Mouse (Mus musculus): ENCODE data around the gene Ppp1r8. TPM values are rescaled to one million over a fixed set of nuclear protein-coding genes. Genes with fewer than 3 reads are reported as not detected.

The Ppp1r8 gene
- polyA plus RNA-seq, 1 experiment from 2014 or later = 120 TPM

DNA sequence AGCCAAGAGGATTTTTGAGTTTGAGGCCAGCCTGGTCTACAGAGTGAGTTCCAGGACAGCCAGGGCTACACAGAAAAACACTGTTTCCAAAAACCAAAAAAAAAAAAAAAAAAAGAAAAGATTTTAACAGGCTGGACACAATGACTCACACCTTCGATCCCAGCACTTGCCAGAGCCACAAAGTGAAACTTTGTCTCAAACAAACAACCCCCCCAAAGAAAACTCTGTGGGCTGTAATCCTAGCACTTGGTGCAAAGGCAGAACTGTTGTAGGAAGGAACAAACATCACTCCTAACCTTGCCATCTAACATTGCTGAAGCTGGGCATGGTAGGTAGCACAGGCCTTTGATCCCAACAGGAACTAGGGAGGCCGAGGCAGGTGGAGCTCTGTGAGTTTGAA lies 21.9 kb upstream of the Ppp1r8 start:
- no peak overlapping the region for H3K4me2 ChIP-seq (ENCODE audit: low read length)
- 90% methylated on average over 2 of the region's 2 CpGs for WGBS
- ATAC-seq (no peak), DNase-seq (ENCODE audit: low spot score) (no peak)
- no peak overlapping the region for H3K27ac ChIP-seq (ENCODE audit: low read depth, low read length)
- H3K9ac ChIP-seq (ENCODE audit: low read length) = no peak overlapping the region
- H3K9me3 ChIP-seq (replicated peaks; ENCODE audit: control insufficient read depth, low read length) = no peaks in the 10 kb centered on the region
- H3K4me1 ChIP-seq (ENCODE audit: control insufficient read depth, insufficient read depth, low read length) = no peaks in the 10 kb centered on the region
- H3K27me3 ChIP-seq (replicated peaks; ENCODE audit: control insufficient read depth, insufficient read depth, low read length) = no peaks in the 10 kb centered on the region
- peaks cover 85% of the 10 kb centered on the region for H3K36me3 ChIP-seq (ENCODE audit: control insufficient read depth, insufficient read depth, low read length)
- H3K4me3 ChIP-seq (ENCODE audit: low read depth, low read length) = no peak overlapping the region

DNA sequence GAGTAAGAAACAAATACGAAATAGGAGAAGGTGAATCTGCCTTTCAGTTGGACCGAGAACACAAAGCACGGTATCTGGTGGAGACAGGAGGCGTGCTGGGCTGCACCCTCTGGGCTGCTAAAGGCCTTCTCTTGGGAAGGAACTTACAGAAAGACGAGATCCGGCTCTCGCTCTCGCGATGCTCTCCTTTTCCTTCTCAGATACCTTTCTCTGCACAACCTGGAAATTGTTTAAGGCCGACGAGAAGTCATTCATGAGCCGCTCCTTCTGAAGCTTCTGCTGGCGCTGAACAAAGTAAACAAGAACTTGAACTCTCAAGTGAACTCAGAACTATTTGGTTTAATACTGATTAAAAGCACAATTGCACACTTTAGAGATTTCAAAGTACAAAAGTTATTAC lies 20.0 kb upstream of the Ppp1r8 start:
- Histone ChIP-seq H3K27ac (ENCODE audit: low read depth, low read length) (no peak overlapping the region), H3K36me3 (ENCODE audit: control insufficient read depth, insufficient read depth, low read length) (peaks cover 82% of the 10 kb centered on the region), H3K27me3 (replicated peaks; ENCODE audit: control insufficient read depth, insufficient read depth, low read length) (no peaks in the 10 kb centered on the region), H3K4me2 (ENCODE audit: low read length) (no peak overlapping the region), H3K4me1 (ENCODE audit: control insufficient read depth, insufficient read depth, low read length) (no peaks in the 10 kb centered on the region), H3K4me3 (ENCODE audit: low read depth, low read length) (no peak overlapping the region), H3K9ac (ENCODE audit: low read length) (no peak overlapping the region), H3K9me3 (replicated peaks; ENCODE audit: control insufficient read depth, low read length) (no peaks in the 10 kb centered on the region)
- 92% methylated on average over 13 of the region's 13 CpGs for WGBS
- ATAC-seq (no peak), DNase-seq (ENCODE audit: low spot score) (no peak)

DNA sequence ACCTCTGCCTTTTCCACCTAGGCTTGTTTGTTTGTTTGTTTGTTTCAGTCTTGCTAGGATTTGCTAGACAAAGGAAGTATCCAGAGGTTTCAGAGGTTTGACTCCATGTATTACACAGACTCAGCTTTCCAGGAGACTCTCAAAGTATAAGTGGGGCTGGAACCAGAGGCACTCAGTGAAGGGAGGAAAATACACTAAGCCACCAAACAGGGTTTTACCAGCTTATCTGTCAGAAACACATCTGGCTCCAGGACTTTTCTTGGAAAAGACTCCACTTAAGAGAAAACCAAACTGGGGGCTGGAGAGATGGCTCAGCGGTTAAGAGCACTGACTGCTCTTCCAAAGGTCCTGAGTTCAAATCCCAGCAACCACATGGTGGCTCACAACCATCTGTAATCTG lies 17.9 kb upstream of the Ppp1r8 start:
- 93% methylated on average over 1 of the region's 1 CpGs for WGBS

DNA sequence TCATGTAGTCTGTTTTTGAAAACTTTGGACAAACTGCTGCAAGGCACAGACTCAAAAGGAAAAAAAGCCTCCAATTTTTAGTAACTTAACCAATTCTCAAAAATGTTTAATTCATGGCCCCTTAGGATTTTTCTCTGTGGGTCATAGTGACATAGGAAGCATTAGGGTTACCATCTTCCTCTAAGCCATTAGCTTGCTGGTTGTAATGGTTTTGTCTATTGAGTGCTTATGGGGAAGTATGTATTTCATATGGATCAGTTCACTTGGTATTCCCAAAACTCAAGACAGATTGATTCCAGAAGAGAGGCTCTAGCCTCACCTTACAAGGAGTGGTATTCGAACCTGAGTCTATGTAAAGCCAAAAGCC lies 719 bp upstream of the Ppp1r8 start:
- H3K9ac ChIP-seq (ENCODE audit: low read length) = peak overlapping the region; percentile 94; the same call in 1 of the 2 replicates
- DNase-seq (ENCODE audit: low spot score) (no peak), ATAC-seq (no peak)
- H3K27ac ChIP-seq (ENCODE audit: low read depth, low read length) = 0 out of 2 replicates have a peak overlapping the region, but pooled peaks have one; percentile 70
- H3K4me1 ChIP-seq (ENCODE audit: control insufficient read depth, insufficient read depth, low read length) = peaks cover 9% of the 10 kb centered on the region
- peaks cover 19% of the 10 kb centered on the region for H3K36me3 ChIP-seq (ENCODE audit: control insufficient read depth, insufficient read depth, low read length)
- H3K4me3 ChIP-seq (ENCODE audit: low read depth, low read length) = peak overlapping the region; percentile 87
- H3K4me2 ChIP-seq (ENCODE audit: low read length) = peak overlapping the region; percentile 80
- H3K27me3 ChIP-seq (replicated peaks; ENCODE audit: control insufficient read depth, insufficient read depth, low read length) = no peaks in the 10 kb centered on the region
- H3K9me3 ChIP-seq (replicated peaks; ENCODE audit: control insufficient read depth, low read length) = no peaks in the 10 kb centered on the region
- 86% methylated on average over 1 of the region's 1 CpGs for WGBS

More for the DNA sequence above, 17.9 kb upstream of the Ppp1r8 start:
- Histone ChIP-seq H3K4me3 (ENCODE audit: low read depth, low read length) (no peak overlapping the region), H3K27me3 (replicated peaks; ENCODE audit: control insufficient read depth, insufficient read depth, low read length) (no peaks in the 10 kb centered on the region), H3K27ac (ENCODE audit: low read depth, low read length) (no peak overlapping the region), H3K36me3 (ENCODE audit: control insufficient read depth, insufficient read depth, low read length) (peaks cover 82% of the 10 kb centered on the region), H3K9me3 (replicated peaks; ENCODE audit: control insufficient read depth, low read length) (no peaks in the 10 kb centered on the region), H3K9ac (ENCODE audit: low read length) (no peak overlapping the region), H3K4me1 (ENCODE audit: control insufficient read depth, insufficient read depth, low read length) (no peaks in the 10 kb centered on the region), H3K4me2 (ENCODE audit: low read length) (no peak overlapping the region)
- no peak for ATAC-seq
- no peak for DNase-seq (ENCODE audit: low spot score)

DNA sequence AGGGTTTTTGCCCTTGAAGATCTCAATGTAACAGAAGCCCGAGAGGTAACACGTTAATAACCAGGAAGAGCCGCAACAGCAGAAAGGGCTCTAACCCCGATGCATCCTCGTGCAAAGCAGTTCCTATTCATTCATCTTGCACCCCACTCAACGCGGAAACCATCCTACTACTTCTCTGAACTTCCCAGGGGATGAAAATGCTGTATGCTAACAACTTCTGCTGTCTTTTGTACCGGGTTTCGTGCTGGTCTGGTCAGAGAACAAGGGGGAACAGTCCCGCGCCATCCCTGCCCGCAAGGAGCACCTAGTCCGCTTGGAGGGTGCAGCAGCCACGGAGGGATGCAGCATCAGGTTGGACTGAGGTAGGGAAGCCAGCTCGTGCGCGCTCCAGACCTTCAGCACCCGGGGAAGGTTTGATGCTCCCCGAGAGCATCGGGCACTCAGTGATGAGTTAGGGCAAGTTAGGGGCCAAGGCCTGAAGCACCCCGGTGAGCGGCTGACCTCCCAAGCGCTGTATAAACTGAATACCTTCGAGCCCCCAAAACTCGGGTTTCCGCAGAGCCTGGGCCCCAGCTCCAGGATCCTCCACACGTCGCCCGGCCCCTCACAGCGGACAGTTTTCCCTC lies 575 bp downstream of the Ppp1r8 start:
- H3K27me3 ChIP-seq (replicated peaks; ENCODE audit: control insufficient read depth, insufficient read depth, low read length) = no peaks in the 10 kb centered on the region
- peaks cover 9% of the 10 kb centered on the region for H3K4me1 ChIP-seq (ENCODE audit: control insufficient read depth, insufficient read depth, low read length)
- H3K27ac ChIP-seq (ENCODE audit: low read depth, low read length) = peak overlapping the region; percentile 70; the same call in 1 of the 2 replicates
- peaks cover 32% of the 10 kb centered on the region for H3K36me3 ChIP-seq (ENCODE audit: control insufficient read depth, insufficient read depth, low read length)
- H3K4me3 ChIP-seq (ENCODE audit: low read depth, low read length) = peak overlapping the region; percentile 87
- peak overlapping the region; percentile 80 for H3K4me2 ChIP-seq (ENCODE audit: low read length)
- peak; percentile 51; the same call in 1 of the 2 replicates for ATAC-seq
- under 1% methylated on average over 30 of the region's 30 CpGs for WGBS
- H3K9me3 ChIP-seq (replicated peaks; ENCODE audit: control insufficient read depth, low read length) = no peaks in the 10 kb centered on the region
- peak; percentile 24 for DNase-seq (ENCODE audit: low spot score)
- peak overlapping the region; percentile 94 for H3K9ac ChIP-seq (ENCODE audit: low read length)

DNA sequence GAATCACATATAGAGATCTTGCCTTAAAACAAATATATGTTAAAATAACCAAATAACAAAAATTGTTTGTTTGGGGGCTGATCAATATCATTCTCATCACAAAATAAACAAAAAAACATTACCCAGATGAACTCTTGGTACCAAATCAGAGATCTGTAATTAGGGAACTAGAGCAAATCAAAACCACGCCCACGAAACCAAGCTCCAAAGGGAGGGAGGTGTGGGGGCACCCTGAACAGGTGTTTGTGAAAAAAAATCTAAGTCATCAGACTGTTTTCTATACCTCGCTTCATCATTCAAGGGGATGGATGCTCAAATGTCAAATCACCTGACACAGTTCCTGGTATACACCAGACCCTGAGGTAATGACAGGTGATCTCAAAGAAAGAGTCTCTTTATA lies 1.5 kb downstream of the Ppp1r8 start:
- peak overlapping the region; percentile 94 for H3K9ac ChIP-seq (ENCODE audit: low read length)
- H3K9me3 ChIP-seq (replicated peaks; ENCODE audit: control insufficient read depth, low read length) = no peaks in the 10 kb centered on the region
- H3K27ac ChIP-seq (ENCODE audit: low read depth, low read length) = no peak overlapping the region
- 82% methylated on average over 3 of the region's 3 CpGs for WGBS
- peaks cover 9% of the 10 kb centered on the region for H3K4me1 ChIP-seq (ENCODE audit: control insufficient read depth, insufficient read depth, low read length)
- H3K4me2 ChIP-seq (ENCODE audit: low read length) = peak overlapping the region; percentile 80
- ATAC-seq (no peak), DNase-seq (ENCODE audit: low spot score) (no peak)
- H3K27me3 ChIP-seq (replicated peaks; ENCODE audit: control insufficient read depth, insufficient read depth, low read length) = no peaks in the 10 kb centered on the region
- peaks cover 41% of the 10 kb centered on the region for H3K36me3 ChIP-seq (ENCODE audit: control insufficient read depth, insufficient read depth, low read length)
- peak overlapping the region; percentile 87 for H3K4me3 ChIP-seq (ENCODE audit: low read depth, low read length)

DNA sequence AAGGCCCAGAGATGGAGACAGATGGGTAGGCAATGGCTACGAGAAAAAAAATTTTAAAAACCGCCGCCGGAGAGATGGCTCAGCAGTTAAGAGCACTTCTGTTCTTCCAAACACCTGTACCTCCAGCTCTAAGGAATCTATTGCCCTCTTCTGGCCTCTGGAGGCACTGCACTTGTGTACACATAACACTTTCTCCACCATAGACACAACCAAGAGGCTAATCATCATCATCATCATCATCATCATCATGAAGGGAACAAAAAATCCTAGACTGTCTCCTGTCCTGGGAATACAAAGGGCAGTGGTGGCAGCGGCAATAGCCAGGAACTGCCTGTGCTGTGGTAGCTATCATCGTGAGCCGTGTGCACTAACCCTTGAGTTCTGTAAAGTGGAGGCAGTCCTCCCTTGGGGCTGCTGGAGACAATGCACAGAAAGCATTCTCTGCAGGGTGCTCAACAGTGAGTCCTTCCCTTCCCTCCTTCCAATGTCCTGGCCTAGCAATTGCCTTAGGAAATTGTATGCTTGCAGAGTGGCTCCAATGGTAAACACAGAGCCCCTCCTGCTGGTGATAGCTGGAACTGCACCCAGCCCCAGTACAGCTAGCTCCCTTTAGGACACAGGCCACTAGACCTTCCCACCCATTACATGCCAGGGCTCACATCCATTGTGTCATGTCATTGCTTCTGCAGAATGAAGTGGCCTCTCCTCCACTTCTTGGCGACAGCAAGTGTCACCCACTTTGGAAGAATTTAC lies 19.2 kb downstream of the Ppp1r8 start:
- DNase-seq (ENCODE audit: low spot score) (peak; percentile 44), ATAC-seq (no peak)
- Histone ChIP-seq H3K4me2 (ENCODE audit: low read length) (no peak overlapping the region), H3K4me1 (ENCODE audit: control insufficient read depth, insufficient read depth, low read length) (no peaks in the 10 kb centered on the region), H3K4me3 (ENCODE audit: low read depth, low read length) (no peak overlapping the region), H3K9me3 (replicated peaks; ENCODE audit: control insufficient read depth, low read length) (peaks cover 6% of the 10 kb centered on the region; the same call in 1 of the 2 replicates), H3K9ac (ENCODE audit: low read length) (no peak overlapping the region), H3K36me3 (ENCODE audit: control insufficient read depth, insufficient read depth, low read length) (peaks cover 41% of the 10 kb centered on the region), H3K27me3 (replicated peaks; ENCODE audit: control insufficient read depth, insufficient read depth, low read length) (no peaks in the 10 kb centered on the region), H3K27ac (ENCODE audit: low read depth, low read length) (no peak overlapping the region)
- 73% methylated on average over 8 of the region's 8 CpGs for WGBS

DNA sequence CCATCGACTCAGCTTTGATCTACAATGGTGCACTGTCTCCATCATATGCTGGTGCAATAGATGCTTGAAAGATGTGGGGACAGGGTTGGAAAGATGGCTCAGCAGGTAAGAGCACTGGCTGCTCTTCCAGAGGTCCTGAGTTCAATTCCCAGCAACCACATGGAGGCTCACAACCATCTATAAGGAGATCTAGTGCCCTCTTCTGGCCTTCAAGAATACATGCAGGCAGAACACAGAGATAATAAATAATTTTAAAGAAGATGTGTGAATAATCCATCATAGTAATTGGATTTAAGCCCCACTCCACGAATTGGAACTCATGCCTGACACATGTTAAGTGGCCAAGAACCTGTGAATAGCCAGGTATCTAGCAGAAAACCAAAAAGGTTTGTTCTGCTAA lies 24.5 kb downstream of the Ppp1r8 start:
- H3K4me1 ChIP-seq (ENCODE audit: control insufficient read depth, insufficient read depth, low read length) = no peaks in the 10 kb centered on the region
- no peak overlapping the region for H3K9ac ChIP-seq (ENCODE audit: low read length)
- DNase-seq (ENCODE audit: low spot score) = no peak
- H3K36me3 ChIP-seq (ENCODE audit: control insufficient read depth, insufficient read depth, low read length) = no peaks in the 10 kb centered on the region
- H3K27ac ChIP-seq (ENCODE audit: low read depth, low read length) = no peak overlapping the region
- H3K9me3 ChIP-seq (replicated peaks; ENCODE audit: control insufficient read depth, low read length) = peaks cover 6% of the 10 kb centered on the region; the same call in 1 of the 2 replicates
- ATAC-seq = no peak
- no peak overlapping the region for H3K4me3 ChIP-seq (ENCODE audit: low read depth, low read length)
- WGBS = 47% methylated on average over 2 of the region's 2 CpGs
- H3K27me3 ChIP-seq (replicated peaks; ENCODE audit: control insufficient read depth, insufficient read depth, low read length) = no peaks in the 10 kb centered on the region
- no peak overlapping the region for H3K4me2 ChIP-seq (ENCODE audit: low read length)

DNA sequence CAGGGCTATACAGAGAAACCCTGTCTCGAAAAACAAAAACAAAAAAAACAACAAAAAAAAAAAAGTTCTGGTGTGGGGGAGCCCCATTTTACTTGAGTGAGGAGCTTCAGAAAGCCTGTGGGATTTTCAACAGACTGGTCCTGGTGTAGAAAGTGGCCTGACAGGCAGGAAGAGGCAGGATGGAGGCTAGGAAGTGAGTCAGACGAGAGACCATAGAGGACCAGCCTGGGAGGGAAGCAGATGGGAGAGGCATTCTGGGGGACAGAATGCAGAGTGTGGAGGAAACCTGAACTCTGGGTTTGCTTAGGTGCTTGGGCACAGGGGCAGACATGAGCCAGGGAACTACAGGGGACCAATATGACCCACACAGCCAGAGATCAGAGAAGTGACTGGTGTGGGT lies 26.1 kb downstream of the Ppp1r8 start:
- H3K9me3 ChIP-seq (replicated peaks; ENCODE audit: control insufficient read depth, low read length) = peaks cover 6% of the 10 kb centered on the region; the same call in 1 of the 2 replicates
- no peak overlapping the region for H3K4me3 ChIP-seq (ENCODE audit: low read depth, low read length)
- no peak overlapping the region for H3K9ac ChIP-seq (ENCODE audit: low read length)
- H3K36me3 ChIP-seq (ENCODE audit: control insufficient read depth, insufficient read depth, low read length) = no peaks in the 10 kb centered on the region
- H3K27me3 ChIP-seq (replicated peaks; ENCODE audit: control insufficient read depth, insufficient read depth, low read length) = no peaks in the 10 kb centered on the region
- no peak overlapping the region for H3K27ac ChIP-seq (ENCODE audit: low read depth, low read length)
- WGBS = 64% methylated on average over 2 of the region's 2 CpGs
- H3K4me2 ChIP-seq (ENCODE audit: low read length) = no peak overlapping the region
- no peak for DNase-seq (ENCODE audit: low spot score)
- no peak for ATAC-seq
- no peaks in the 10 kb centered on the region for H3K4me1 ChIP-seq (ENCODE audit: control insufficient read depth, insufficient read depth, low read length)
